Mouse (Mus musculus) gastrocnemius, postnatal 4 days (tissue): Measurements from ENCODE around the gene Gab1. TPM values are rescaled to one million over a fixed set of nuclear protein-coding genes. Genes with fewer than 3 reads are reported as not detected.

Experiments used
- DNase-seq, 2 experiments: peaks; one replicate each; pipeline ENCODE4 v3.0.0; 2021 to 2022; ENCODE audit warnings: low spot score in 2 of 2, mixed read lengths in 2 of 2
- long read RNA-seq, 2 experiments: library from polyadenylated mRNA; stranded (forward); transcript quantifications; one replicate each; pipeline ENCODE4 v2.0.0; 2021
- total RNA-seq, 2 experiments: library from RNA; stranded (reverse); gene quantifications; 2 replicates each; pipeline ENCODE4 v1.2.3; 2021

The Gab1 gene
- 10 to 100 TPM; 32.3 to 36.0 TPM for total RNA-seq
- long read RNA-seq, experiment 1, full-length matches to known transcripts: 16 of 22 reads
- long read RNA-seq, experiment 1, partial matches to known transcripts: 4 of 22 reads
- long read RNA-seq, experiment 1, other reads (novel, unspliced or antisense): 2 of 22 reads
- long read RNA-seq, experiment 2, full-length matches to known transcripts: 16 of 27 reads
- long read RNA-seq, experiment 2, partial matches to known transcripts: 6 of 27 reads
- long read RNA-seq, experiment 2, other reads (novel, unspliced or antisense): 5 of 27 reads

GRCm38 (mm10) chr8:80880196-80881106 lies at the start of gene Gab1:
Gene Gab1, minus strand, starts transcription at chr8:80880519.
- peak; percentile 89 to 94 for DNase-seq

GRCm38 (mm10) chr8:80928770-80929169 lies 48.5 kb upstream of the Gab1 start:
- no peak for DNase-seq

GRCm38 (mm10) chr8:80923794-80924316 lies 43.5 kb upstream of the Gab1 start:
- DNase-seq: no peak

GRCm38 (mm10) chr8:80922642-80923041 lies 42.3 kb upstream of the Gab1 start:
- DNase-seq: peak; percentile 54 to 79

- no peak for DNase-seq
Observed at GRCm38 (mm10) chr8:80919130-80919529, 38.8 kb upstream of the Gab1 start.

- no peak for DNase-seq
Observed at GRCm38 (mm10) chr8:80918531-80918930, 38.2 kb upstream of the Gab1 start.

GRCm38 (mm10) chr8:80916463-80917235 lies 36.3 kb upstream of the Gab1 start:
- no peak for DNase-seq

- no peak for DNase-seq
Observed at GRCm38 (mm10) chr8:80913016-80913748, 32.9 kb upstream of the Gab1 start.

GRCm38 (mm10) chr8:80911400-80911799 lies 31.1 kb upstream of the Gab1 start:
- DNase-seq: no peak

- peak in 1 of 2 experiments; percentile 41 for DNase-seq
Observed at GRCm38 (mm10) chr8:80908262-80908907, 28.1 kb upstream of the Gab1 start.

- no peak for DNase-seq
Observed at GRCm38 (mm10) chr8:80902354-80902753, 22.0 kb upstream of the Gab1 start.

- no peak for DNase-seq
Observed at GRCm38 (mm10) chr8:80899364-80899763, 19.0 kb upstream of the Gab1 start.

GRCm38 (mm10) chr8:80896026-80896425 lies 15.7 kb upstream of the Gab1 start:
- DNase-seq: no peak

- DNase-seq: no peak
Observed at GRCm38 (mm10) chr8:80895397-80895796, 15.1 kb upstream of the Gab1 start.

GRCm38 (mm10) chr8:80894528-80894927 lies 14.2 kb upstream of the Gab1 start:
- DNase-seq: no peak

- DNase-seq: peak; percentile 80 to 86
Observed at GRCm38 (mm10) chr8:80879426-80880195, 708 bp downstream of the Gab1 start.

- peak; percentile 46 to 76 for DNase-seq
Observed at GRCm38 (mm10) chr8:80878801-80879425, 1.4 kb downstream of the Gab1 start.

- no peak for DNase-seq
Observed at GRCm38 (mm10) chr8:80878146-80878545, 2.2 kb downstream of the Gab1 start.

- DNase-seq: no peak
Observed at GRCm38 (mm10) chr8:80875537-80875936, 4.8 kb downstream of the Gab1 start.
